14 mouse cellular contexts compared by ENCODE assay signal in genomic region chr9:35372324-35373101, GRCm38 (mm10). TPM values are rescaled to one million over a fixed set of nuclear protein-coding genes. Genes with fewer than 3 reads are reported as not detected.
DNase-seq lines count a peak whose midpoint lies in the region; ATAC-seq lines count a peak whose summit lies in the region.
"Had no signal": no experiment of that assay in that cellular context is flagged by ENCODE, and none has a peak within 500 bp of the region (broad histone marks: within the 10 kb centered on the region; RNA-seq: fewer than 3 reads in every experiment).

No protein-coding gene starts in this region.

- no peak overlapping the region for H3K4me3 ChIP-seq in neural tube, embryonic 15.5 days (replicated peaks)
- H3K4me3 ChIP-seq in limb, embryonic 13.5 days: no peak overlapping the region
- H3K4me3 ChIP-seq: erythroblast, embryonic 14.5 days had no signal

- H3K27ac ChIP-seq in neural tube, embryonic 15.5 days (replicated peaks): no peak overlapping the region
- H3K27ac ChIP-seq in limb, embryonic 13.5 days: no peak overlapping the region

- no peak for ATAC-seq in neural tube, embryonic 15.5 days (ENCODE audit: low FRiP score)
- peak; percentile 57 for ATAC-seq in limb, embryonic 13.5 days (ENCODE audit: low FRiP score, low read depth)

- H3K9me3 ChIP-seq in neural tube, embryonic 15.5 days (replicated peaks): no peaks in the 10 kb centered on the region
- no peaks in the 10 kb centered on the region for H3K9me3 ChIP-seq in limb, embryonic 13.5 days

- H3K4me2 ChIP-seq in neural tube, embryonic 15.5 days: no peak overlapping the region
- H3K4me2 ChIP-seq in limb, embryonic 13.5 days (replicated peaks): no peak overlapping the region

- H3K9ac ChIP-seq in neural tube, embryonic 15.5 days (replicated peaks): no peak overlapping the region
- H3K9ac ChIP-seq in limb, embryonic 13.5 days: no peak overlapping the region

- WGBS in neural tube, embryonic 15.5 days: 13% methylated on average over 9 of the region's 9 CpGs
- 49% methylated on average over 9 of the region's 9 CpGs for WGBS in limb, embryonic 13.5 days

- no peaks in the 10 kb centered on the region; the same call in 1 of the 2 replicates for H3K27me3 ChIP-seq in neural tube, embryonic 15.5 days (replicated peaks)
- H3K27me3 ChIP-seq in limb, embryonic 13.5 days: no peaks in the 10 kb centered on the region

- DNase-seq in cerebellum, adult 9-10 months: peak; percentile 1
- no peak for DNase-seq in cerebellum, adult 11-12 months
- DNase-seq in neural tube, embryonic 10.5 days (ENCODE audit: extremely low spot score, low spot score): peak; percentile 77
- peak; percentile 53 for DNase-seq in retina, postnatal 1 day
- no peak for DNase-seq in left cerebral cortex, postnatal 4 days
- DNase-seq in urinary bladder, adult 18-20 months (ENCODE audit: low spot score in 2 of 2): no peak
- DNase-seq: adrenal gland, adult 2 months; cerebellum, adult 11 months; heart, postnatal 4 days; liver; lung, postnatal 4 days had no signal

- H3K4me1 ChIP-seq in neural tube, embryonic 15.5 days: 0 out of 2 replicates have a peak, but pooled peaks cover 4% of the 10 kb centered on the region
- peaks cover 30% of the 10 kb centered on the region for H3K4me1 ChIP-seq in limb, embryonic 13.5 days

- intact Hi-C loops in left cerebral cortex, postnatal 4 days (cut with DNase I): no loop called here

- H3K36me3 ChIP-seq in neural tube, embryonic 15.5 days: no peaks in the 10 kb centered on the region
- H3K36me3 ChIP-seq in limb, embryonic 13.5 days: no peaks in the 10 kb centered on the region

RNA-seq across cellular contexts. Expression of gene Cdon, which starts 48.4 kb away (rescaled TPM):
- 3.3 and 3.6 TPM in 2 replicates for polyA plus RNA-seq in neural tube, embryonic 15.5 days (2015; fragmentation: Nextera tagmentation; extraction: Ambion mirVana)
- polyA plus RNA-seq in limb, embryonic 13.5 days (2015; fragmentation: Nextera tagmentation; extraction: Ambion mirVana): 37.0 and 37.6 TPM in 2 replicates
- 10 to 100 TPM; 13.0 to 14.1 TPM for total RNA-seq in left cerebral cortex, postnatal 4 days (2021)
- polyA plus RNA-seq: erythroblast, embryonic 14.5 days had no signal

Comparison
In these comparisons a context has a peak if more than half of its experiments do, and no peak if none do; other contexts are left out.
1. DNase-seq: peak in cerebellum, adult 9-10 months (single experiment), neural tube, embryonic 10.5 days (single experiment) and retina, postnatal 1 day (single experiment); none in cerebellum, adult 11-12 months (single experiment), left cerebral cortex, postnatal 4 days (single experiment) and urinary bladder, adult 18-20 months (0 of 2).